Comparison of ENCODE assay signal across 8 mouse cellular contexts in the genomic region with DNA sequence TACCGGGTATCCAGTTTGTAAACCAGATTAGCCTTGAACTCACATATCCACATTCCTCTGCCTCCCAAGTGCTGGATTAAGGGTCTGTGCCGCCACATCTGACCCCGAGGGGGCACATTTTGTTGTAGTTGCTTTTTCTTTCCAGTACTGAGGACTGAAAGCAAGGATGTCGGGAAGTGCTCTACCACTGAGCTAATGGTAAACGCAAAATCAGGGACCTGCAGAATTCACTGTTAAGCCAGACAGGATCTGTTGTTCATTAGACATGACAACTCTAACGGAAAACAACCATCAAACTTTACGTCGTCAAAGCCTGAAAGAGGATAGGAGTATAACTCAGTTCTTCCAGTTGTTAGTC. TPM values are rescaled to one million over a fixed set of nuclear protein-coding genes. Genes with fewer than 3 reads are reported as not detected.
DNase-seq lines count a peak whose midpoint lies in the region; ATAC-seq and TF ChIP-seq lines count a peak whose summit lies in the region.

No protein-coding gene starts in this region.

- peak overlapping the region; percentile 95 for H3K4me3 ChIP-seq in kidney, postnatal 0 days (replicated peaks; ENCODE audit: low read depth, low read length)
- H3K4me3 ChIP-seq in brown adipose tissue, adult 24 weeks (ENCODE audit: insufficient read depth, low read depth, low read length): peak overlapping the region; percentile 66
- peak overlapping the region; percentile 81 for H3K4me3 ChIP-seq in liver, postnatal 0 days (ENCODE audit: low read depth, low read length)

- H3K9me3 ChIP-seq in kidney, postnatal 0 days (replicated peaks; ENCODE audit: low read length): no peaks in the 10 kb centered on the region
- H3K9me3 ChIP-seq in liver, postnatal 0 days (ENCODE audit: low read length): no peaks in the 10 kb centered on the region

- no peak for DNase-seq in kidney, postnatal 0 days (ENCODE audit: low spot score)
- no peak for DNase-seq in kidney, adult 18-20 months
- DNase-seq in heart, postnatal 25 days (ENCODE audit: low spot score): peak; percentile 2
- no peak for DNase-seq in liver, postnatal 0 days
- no peak for DNase-seq in layer of hippocampus, adult 9-10 months (ENCODE audit: low spot score)
- no peak for DNase-seq in left cerebral cortex, postnatal 10 days (ENCODE audit: extremely low spot score in 1 of 2, low spot score in 2 of 2)
- DNase-seq in T-cell, adult 2 months (ENCODE audit: low spot score): no peak

- H3K36me3 ChIP-seq in kidney, postnatal 0 days (ENCODE audit: insufficient read depth, low read length): peaks cover 12% of the 10 kb centered on the region; the same call in 1 of the 2 replicates
- H3K36me3 ChIP-seq in liver, postnatal 0 days (replicated peaks; ENCODE audit: insufficient read depth, low read length): peaks cover 14% of the 10 kb centered on the region

- TF ChIP-seq CTCF in kidney, postnatal 0 days (IDR thresholded peaks at IDR 0.05; ENCODE audit: low read depth): peak; percentile 13; the same call in 1 of the 2 replicates
- TF ChIP-seq CTCF in liver, postnatal 0 days (IDR thresholded peaks at IDR 0.05; ENCODE audit: low read depth): no peak

- peak overlapping the region; percentile 55 for H3K4me2 ChIP-seq in kidney, postnatal 0 days (ENCODE audit: low read length)
- H3K4me2 ChIP-seq in liver, postnatal 0 days (ENCODE audit: low read depth, low read length): peak overlapping the region; percentile 89

- H3K9ac ChIP-seq in kidney, postnatal 0 days (ENCODE audit: low read depth, low read length): peak overlapping the region; percentile 38; the same call in 1 of the 2 replicates
- H3K9ac ChIP-seq in liver, postnatal 0 days (replicated peaks): peak overlapping the region; percentile 52

- no peaks in the 10 kb centered on the region for H3K27me3 ChIP-seq in kidney, postnatal 0 days (ENCODE audit: insufficient read depth, low read length)
- H3K27me3 ChIP-seq in liver, postnatal 0 days (ENCODE audit: insufficient read depth, low read length): no peaks in the 10 kb centered on the region

- no peak for TF ChIP-seq EP300 in liver, postnatal 0 days (IDR thresholded peaks at IDR 0.05; ENCODE audit: low read depth)

- H3K4me1 ChIP-seq in kidney, postnatal 0 days (replicated peaks; ENCODE audit: insufficient read depth, low read length): no peaks in the 10 kb centered on the region
- peaks cover 4% of the 10 kb centered on the region; the same call in 1 of the 2 replicates for H3K4me1 ChIP-seq in brown adipose tissue, adult 24 weeks (ENCODE audit: control insufficient read depth, insufficient read depth, insufficient read length, low read length)
- H3K4me1 ChIP-seq in liver, postnatal 0 days (ENCODE audit: insufficient read depth): peaks cover 23% of the 10 kb centered on the region

- peak; percentile 41; the same call in 1 of the 2 replicates for ATAC-seq in kidney, postnatal 0 days (replicated peaks; ENCODE audit: low FRiP score, low read depth)
- ATAC-seq in liver, postnatal 0 days: peak; percentile 24

- whole genome bisulfite sequencing in kidney, postnatal 0 days: under 1% methylated on average over 8 of the region's 8 CpGs
- WGBS in liver, postnatal 0 days (ENCODE audit: insufficient replicate concordance): 2% methylated on average over 8 of the region's 8 CpGs

- peak overlapping the region; percentile 83 for H3K27ac ChIP-seq in kidney, postnatal 0 days
- H3K27ac ChIP-seq in brown adipose tissue, adult 24 weeks (replicated peaks; ENCODE audit: low read depth, low read length): peak overlapping the region; percentile 98
- peak overlapping the region; percentile 82 for H3K27ac ChIP-seq in liver, postnatal 0 days (ENCODE audit: low read depth)

- intact Hi-C loops in heart, postnatal 25 days (cut with DNase I): no loop called here
- intact Hi-C loops in left cerebral cortex, postnatal 10 days (cut with DNase I): loop anchor here (5.0 kb wide), 1 partner anchor 64 kb away; a partner anchor contains a TSS

RNA-seq across cellular contexts. Expression of a gene that starts 0.4 kb away (rescaled TPM):
- 188 and 209 TPM in 2 replicates for polyA plus RNA-seq in kidney, postnatal 0 days (2015; fragmentation: Nextera tagmentation; extraction: Ambion mirVana)
- polyA plus RNA-seq in brown adipose tissue, adult 24 weeks (2012; ENCODE audit: insufficient read depth, insufficient read length, missing spikeins): 906 and 910 TPM in 2 replicates
- total RNA-seq in heart, postnatal 25 days (2021): 100 to 1,000 TPM; 187 to 188 TPM
- 182 and 184 TPM in 2 replicates for polyA plus RNA-seq in liver, postnatal 0 days (2015; fragmentation: Nextera tagmentation; extraction: Ambion mirVana)
- total RNA-seq in left cerebral cortex, postnatal 10 days (2021): 100 to 1,000 TPM; 146 to 150 TPM

RNA-seq across cellular contexts. Expression of a gene that starts 39.1 kb away (rescaled TPM):
- 23.0 and 28.0 TPM in 2 replicates for polyA plus RNA-seq in kidney, postnatal 0 days (2015; fragmentation: Nextera tagmentation; extraction: Ambion mirVana)
- polyA plus RNA-seq in brown adipose tissue, adult 24 weeks (2012; ENCODE audit: insufficient read depth, insufficient read length, missing spikeins): 1.6 and 1.8 TPM in 2 replicates
- total RNA-seq in heart, postnatal 25 days (2021): 1 to 10 TPM; 3.6 to 4.1 TPM
- polyA plus RNA-seq in liver, postnatal 0 days (2015; fragmentation: Nextera tagmentation; extraction: Ambion mirVana): 2.9 and 3.1 TPM in 2 replicates
- total RNA-seq in left cerebral cortex, postnatal 10 days (2021): 100 to 1,000 TPM; 220 to 233 TPM

RNA-seq across cellular contexts. Expression of a gene that starts 58.0 kb away (rescaled TPM):
- 32.7 and 33.8 TPM in 2 replicates for polyA plus RNA-seq in kidney, postnatal 0 days (2015; fragmentation: Nextera tagmentation; extraction: Ambion mirVana)
- 13.0 and 13.2 TPM in 2 replicates for polyA plus RNA-seq in brown adipose tissue, adult 24 weeks (2012; ENCODE audit: insufficient read depth, insufficient read length, missing spikeins)
- total RNA-seq in heart, postnatal 25 days (2021): 10 to 100 TPM; 18.0 to 22.2 TPM
- polyA plus RNA-seq in liver, postnatal 0 days (2015; fragmentation: Nextera tagmentation; extraction: Ambion mirVana): 8.7 and 9.8 TPM in 2 replicates
- 10 to 100 TPM; 40.9 to 43.6 TPM for total RNA-seq in left cerebral cortex, postnatal 10 days (2021)

RNA-seq across cellular contexts. Expression of a gene that starts 58.1 kb away (rescaled TPM):
- polyA plus RNA-seq in kidney, postnatal 0 days (2015; fragmentation: Nextera tagmentation; extraction: Ambion mirVana): 322 and 331 TPM in 2 replicates
- polyA plus RNA-seq in brown adipose tissue, adult 24 weeks (2012; ENCODE audit: insufficient read depth, insufficient read length, missing spikeins): 871 and 1,187 TPM in 2 replicates
- 100 to 1,000 TPM; 854 to 889 TPM for total RNA-seq in heart, postnatal 25 days (2021)
- 196 and 199 TPM in 2 replicates for polyA plus RNA-seq in liver, postnatal 0 days (2015; fragmentation: Nextera tagmentation; extraction: Ambion mirVana)
- 100 to 1,000 TPM; 216 to 217 TPM for total RNA-seq in left cerebral cortex, postnatal 10 days (2021)
